Mouse (Mus musculus): ENCODE data around the gene Tradd. TPM values are rescaled to one million over a fixed set of nuclear protein-coding genes. Genes with fewer than 3 reads are reported as not detected.

The Tradd gene
- polyA plus RNA-seq, 1 experiment from 2014 or later, result 35.5 TPM

DNA sequence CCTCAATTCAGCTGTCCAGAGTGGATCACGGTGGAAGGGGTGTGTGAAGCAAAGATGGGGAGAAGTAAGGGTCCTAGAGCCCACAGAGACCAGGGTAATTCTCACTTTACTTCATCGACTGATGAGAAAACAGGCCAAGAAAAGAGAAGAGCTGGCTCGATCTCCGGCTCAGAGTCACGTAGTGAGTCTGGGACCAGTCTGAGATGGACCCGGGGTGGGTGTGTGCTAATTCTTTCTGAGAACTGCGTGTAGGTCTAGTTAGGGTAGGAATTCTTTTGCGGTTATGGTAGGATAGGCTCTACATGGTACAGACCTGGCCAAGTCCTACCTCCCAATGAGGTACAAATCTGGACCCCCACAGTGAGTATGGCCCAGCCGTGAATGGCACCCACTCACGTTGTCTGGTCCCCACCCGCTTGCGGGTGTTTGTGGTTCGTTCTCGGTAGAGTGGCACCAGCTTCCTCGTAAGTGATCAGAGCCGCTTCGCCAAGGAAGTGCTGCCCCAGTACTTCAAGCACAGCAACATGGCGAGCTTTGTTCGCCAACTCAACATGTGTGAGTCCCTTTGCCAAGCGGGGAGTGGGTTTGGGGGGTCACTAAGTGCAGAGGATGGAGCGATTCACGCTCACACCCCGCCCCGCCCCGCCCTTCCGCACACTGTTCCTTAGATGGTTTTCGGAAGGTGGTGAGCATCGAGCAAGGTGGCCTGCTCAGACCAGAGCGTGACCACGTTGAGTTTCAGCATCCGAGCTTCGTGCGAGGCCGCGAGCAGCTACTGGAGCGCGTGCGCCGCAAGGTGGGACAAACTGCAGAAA is 5.9 kb upstream of the Tradd start:
- H3K27ac ChIP-seq (ENCODE audit: low read length), result peak overlapping the region; percentile 79; the same call in 1 of the 2 replicates
- peaks cover 53% of the 10 kb centered on the region for H3K27me3 ChIP-seq (replicated peaks; ENCODE audit: insufficient read depth, low read length)
- H3K9me3 ChIP-seq (ENCODE audit: low read length), result no peaks in the 10 kb centered on the region
- H3K4me2 ChIP-seq (replicated peaks; ENCODE audit: low read depth, low read length), result peak overlapping the region; percentile 86
- H3K36me3 ChIP-seq (ENCODE audit: insufficient read depth, low read length), result no peaks in the 10 kb centered on the region
- peaks cover 17% of the 10 kb centered on the region for H3K4me1 ChIP-seq (ENCODE audit: insufficient read depth, low read depth, low read length)
- peak overlapping the region; percentile 19; the same call in 1 of the 2 replicates for H3K9ac ChIP-seq (replicated peaks; ENCODE audit: low read depth)
- H3K4me3 ChIP-seq (ENCODE audit: low read depth, low read length), result peak overlapping the region; percentile 43
- no peak for TF ChIP-seq CTCF (IDR thresholded peaks at IDR 0.05)
- TF ChIP-seq EP300 (IDR thresholded peaks at IDR 0.05), result no peak
- WGBS, result 10% methylated on average over 39 of the region's 39 CpGs
- ATAC-seq (no peak), DNase-seq (ENCODE audit: low spot score) (no peak)

DNA sequence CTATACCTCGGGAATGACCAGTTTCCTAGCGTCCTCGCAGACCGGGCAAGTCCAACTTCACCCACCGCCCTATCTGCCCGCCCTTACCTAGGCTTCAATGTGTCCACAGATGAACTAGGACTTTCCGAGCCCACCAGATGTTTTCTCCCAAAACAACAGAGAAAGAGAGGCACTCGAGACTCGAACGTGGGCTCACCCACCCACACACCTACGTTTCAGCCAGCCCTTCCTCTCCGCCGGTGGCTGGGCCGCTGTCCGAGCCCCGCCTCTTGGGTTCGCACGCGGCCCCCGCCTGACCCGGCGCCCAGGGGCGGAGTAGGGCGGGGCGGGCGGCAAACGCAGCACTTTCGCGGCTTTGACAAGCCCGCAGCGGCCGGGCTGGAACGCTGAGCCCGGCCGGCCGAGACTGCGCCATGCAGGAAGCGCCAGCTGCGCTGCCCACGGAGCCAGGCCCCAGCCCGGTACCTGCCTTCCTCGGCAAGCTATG is 5.1 kb upstream of the Tradd start, which contains the start of gene Hsf4:
TSS of gene Hsf4 (plus strand) at position 341 of the 487 bp plus-strand sequence.
- Histone ChIP-seq H3K27me3 (replicated peaks; ENCODE audit: insufficient read depth, low read length) (peaks cover 47% of the 10 kb centered on the region), H3K27ac (ENCODE audit: low read length) (peak within 1 kb of the TSS; percentile 79), H3K4me3 (ENCODE audit: low read depth, low read length) (peak within 1 kb of the TSS; percentile 43), H3K9me3 (ENCODE audit: low read length) (no peaks in the 10 kb centered on the region), H3K4me2 (replicated peaks; ENCODE audit: low read depth, low read length) (peak within 1 kb of the TSS; percentile 86), H3K4me1 (ENCODE audit: insufficient read depth, low read depth, low read length) (peaks cover 25% of the 10 kb centered on the region), H3K36me3 (ENCODE audit: insufficient read depth, low read length) (no peaks in the 10 kb centered on the region), H3K9ac (replicated peaks; ENCODE audit: low read depth) (peak within 1 kb of the TSS; percentile 19)
- peak; percentile 76 for ATAC-seq
- under 1% methylated on average over 41 of the region's 42 CpGs for WGBS
- DNase-seq (ENCODE audit: low spot score), result peak; percentile 72
- TF ChIP-seq CTCF (IDR thresholded peaks at IDR 0.05) (no peak), EP300 (IDR thresholded peaks at IDR 0.05) (no peak)

DNA sequence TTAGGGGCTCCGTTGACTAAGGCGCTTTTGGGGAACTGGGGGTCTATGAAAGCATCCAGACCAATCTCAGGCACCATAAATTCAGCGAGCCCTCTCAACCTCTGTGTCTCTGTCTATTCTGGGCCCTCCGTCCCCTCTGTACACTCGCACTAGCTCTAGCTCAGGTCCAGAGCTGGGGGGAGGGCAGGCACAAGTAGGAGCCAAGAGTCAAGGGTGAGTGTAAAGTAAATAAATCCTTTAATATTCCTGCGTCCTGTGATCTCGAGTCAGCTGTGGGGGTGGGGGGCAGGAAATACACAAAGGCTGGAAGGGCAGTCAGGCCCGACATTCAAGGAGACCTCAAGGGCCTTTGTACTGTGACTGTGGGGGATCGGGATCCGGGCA is 4.7 kb upstream of the Tradd start:
- ATAC-seq, result peak; percentile 69

DNA sequence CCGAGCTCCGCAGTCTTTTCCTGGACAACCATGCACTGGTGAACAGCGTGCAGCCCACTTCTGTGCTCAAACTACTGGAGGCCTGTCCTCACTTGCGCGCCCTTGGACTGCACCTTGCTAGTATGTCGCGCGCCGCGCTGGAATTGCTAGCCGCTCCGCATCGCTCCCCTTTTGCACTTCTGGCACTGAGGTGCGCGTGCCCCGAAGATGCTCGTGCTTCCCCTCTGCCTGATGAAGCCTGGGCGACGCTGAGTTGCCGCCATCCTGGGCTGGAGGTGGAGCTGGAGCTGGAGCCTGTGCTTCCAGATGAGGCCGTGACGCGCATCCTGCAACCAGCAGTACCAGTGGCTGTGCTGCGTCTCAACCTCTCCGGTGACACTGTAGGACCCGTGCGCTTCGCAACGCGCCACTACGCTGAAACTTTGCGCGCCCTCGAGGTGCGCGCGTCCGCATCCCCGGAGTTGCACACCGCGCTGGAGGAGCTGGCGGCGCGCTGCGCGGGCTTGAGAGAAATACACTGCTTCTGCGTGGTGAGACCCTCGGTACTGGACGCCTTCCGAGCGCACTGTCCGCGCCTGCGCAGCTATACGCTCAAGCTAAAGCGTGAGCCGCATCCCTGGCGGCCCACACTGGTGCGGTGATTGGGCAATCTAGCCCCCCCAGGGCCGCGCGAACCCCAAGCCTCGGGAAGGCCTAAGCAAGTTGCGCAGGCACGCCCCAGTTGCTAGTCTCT is 4.1 kb upstream of the Tradd start:
- Histone ChIP-seq H3K27ac (ENCODE audit: low read length) (0 out of 2 replicates have a peak overlapping the region, but pooled peaks have one; percentile 47), H3K27me3 (replicated peaks; ENCODE audit: insufficient read depth, low read length) (peaks cover 46% of the 10 kb centered on the region), H3K9ac (replicated peaks; ENCODE audit: low read depth) (no peak overlapping the region; the same call in 1 of the 2 replicates), H3K9me3 (ENCODE audit: low read length) (no peaks in the 10 kb centered on the region), H3K4me2 (replicated peaks; ENCODE audit: low read depth, low read length) (peak overlapping the region; percentile 86), H3K4me1 (ENCODE audit: insufficient read depth, low read depth, low read length) (peaks cover 29% of the 10 kb centered on the region), H3K36me3 (ENCODE audit: insufficient read depth, low read length) (no peaks in the 10 kb centered on the region), H3K4me3 (ENCODE audit: low read depth, low read length) (peak overlapping the region; percentile 43)
- no peak for TF ChIP-seq EP300 (IDR thresholded peaks at IDR 0.05)
- no peak for TF ChIP-seq CTCF (IDR thresholded peaks at IDR 0.05)
- peak; percentile 13 for ATAC-seq
- 4% methylated on average over 65 of the region's 65 CpGs for WGBS
- DNase-seq (ENCODE audit: low spot score), result peak; percentile 47

More for the DNA sequence above, 4.7 kb upstream of the Tradd start:
- 0 out of 2 replicates have a peak, but pooled peaks have one; percentile 30 for TF ChIP-seq EP300 (IDR thresholded peaks at IDR 0.05)
- no peak for TF ChIP-seq CTCF (IDR thresholded peaks at IDR 0.05)
- H3K27ac ChIP-seq (ENCODE audit: low read length), result peak overlapping the region; percentile 79
- peak overlapping the region; percentile 43 for H3K4me3 ChIP-seq (ENCODE audit: low read depth, low read length)
- peak overlapping the region; percentile 86 for H3K4me2 ChIP-seq (replicated peaks; ENCODE audit: low read depth, low read length)
- no peaks in the 10 kb centered on the region for H3K36me3 ChIP-seq (ENCODE audit: insufficient read depth, low read length)
- WGBS, result 7% methylated on average over 10 of the region's 10 CpGs
- peaks cover 26% of the 10 kb centered on the region for H3K4me1 ChIP-seq (ENCODE audit: insufficient read depth, low read depth, low read length)
- H3K27me3 ChIP-seq (replicated peaks; ENCODE audit: insufficient read depth, low read length), result peaks cover 46% of the 10 kb centered on the region
- peak overlapping the region; percentile 19; the same call in 1 of the 2 replicates for H3K9ac ChIP-seq (replicated peaks; ENCODE audit: low read depth)
- DNase-seq (ENCODE audit: low spot score), result peak; percentile 77
- H3K9me3 ChIP-seq (ENCODE audit: low read length), result no peaks in the 10 kb centered on the region

DNA sequence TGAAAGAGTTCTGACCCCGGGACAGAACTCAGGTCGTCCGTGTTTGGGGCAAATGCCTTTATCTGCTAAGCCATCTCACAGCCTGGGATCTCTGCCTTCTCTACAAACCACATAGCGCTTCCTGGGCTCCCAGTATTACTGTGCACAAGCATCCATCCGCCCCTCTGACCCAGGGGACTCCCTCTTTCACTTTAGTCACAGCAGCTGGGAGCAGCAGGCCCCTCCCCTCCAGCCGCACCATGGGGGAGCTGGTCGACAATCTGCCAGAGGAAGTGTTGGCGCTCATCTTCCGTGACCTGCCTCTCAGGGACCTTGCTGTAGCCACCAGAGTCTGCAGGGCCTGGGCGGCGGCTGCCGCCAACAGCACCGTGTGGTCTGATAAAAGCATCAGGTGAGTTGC is 2.4 kb upstream of the Tradd start:
- no peak overlapping the region for H3K9ac ChIP-seq (replicated peaks; ENCODE audit: low read depth)
- no peaks in the 10 kb centered on the region for H3K36me3 ChIP-seq (ENCODE audit: insufficient read depth, low read length)
- DNase-seq (ENCODE audit: low spot score), result no peak
- no peak overlapping the region for H3K27ac ChIP-seq (ENCODE audit: low read length)
- 52% methylated on average over 13 of the region's 13 CpGs for WGBS
- H3K9me3 ChIP-seq (ENCODE audit: low read length), result no peaks in the 10 kb centered on the region
- H3K27me3 ChIP-seq (replicated peaks; ENCODE audit: insufficient read depth, low read length), result peaks cover 35% of the 10 kb centered on the region
- peaks cover 29% of the 10 kb centered on the region for H3K4me1 ChIP-seq (ENCODE audit: insufficient read depth, low read depth, low read length)
- H3K4me3 ChIP-seq (ENCODE audit: low read depth, low read length), result no peak overlapping the region
- H3K4me2 ChIP-seq (replicated peaks; ENCODE audit: low read depth, low read length), result no peak overlapping the region
- no peak for ATAC-seq
- TF ChIP-seq CTCF (IDR thresholded peaks at IDR 0.05) (no peak), EP300 (IDR thresholded peaks at IDR 0.05) (no peak)

DNA sequence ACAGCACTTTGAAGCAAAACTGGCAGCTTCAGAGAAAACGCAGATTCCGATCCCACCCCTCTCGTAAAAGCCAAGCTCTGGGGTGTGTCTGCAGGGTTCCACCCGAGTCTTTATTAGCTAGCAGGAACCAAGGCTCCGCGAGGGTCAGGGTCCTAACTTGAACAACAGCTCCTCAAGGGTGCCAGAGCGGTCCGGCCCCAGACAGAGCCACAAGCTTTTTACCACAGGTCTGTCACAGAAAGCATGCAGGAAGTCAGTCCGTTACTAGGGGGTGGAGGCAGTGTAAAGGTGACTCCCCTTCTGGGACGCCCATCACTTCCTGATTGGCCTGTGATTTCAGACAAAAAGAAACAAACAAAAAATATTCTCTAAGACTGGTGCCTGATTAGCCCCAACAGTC is 719 bp upstream of the Tradd start:
- no peak overlapping the region for H3K9ac ChIP-seq (replicated peaks; ENCODE audit: low read depth)
- DNase-seq (ENCODE audit: low spot score), result peak; percentile 64
- no peak overlapping the region for H3K27ac ChIP-seq (ENCODE audit: low read length)
- H3K36me3 ChIP-seq (ENCODE audit: insufficient read depth, low read length), result no peaks in the 10 kb centered on the region
- peaks cover 27% of the 10 kb centered on the region for H3K4me1 ChIP-seq (ENCODE audit: insufficient read depth, low read depth, low read length)
- no peak for ATAC-seq
- peak overlapping the region; percentile 90 for H3K4me2 ChIP-seq (replicated peaks; ENCODE audit: low read depth, low read length)
- peaks cover 20% of the 10 kb centered on the region; the same call in 1 of the 2 replicates for H3K27me3 ChIP-seq (replicated peaks; ENCODE audit: insufficient read depth, low read length)
- H3K4me3 ChIP-seq (ENCODE audit: low read depth, low read length), result peak overlapping the region; percentile 63
- WGBS, result 12% methylated on average over 10 of the region's 10 CpGs
- H3K9me3 ChIP-seq (ENCODE audit: low read length), result no peaks in the 10 kb centered on the region
- TF ChIP-seq EP300 (IDR thresholded peaks at IDR 0.05) (no peak), CTCF (IDR thresholded peaks at IDR 0.05) (no peak)

All from lung, postnatal 0 days (tissue).